Mouse (Mus musculus): ENCODE results near the gene Fam234b. TPM values are rescaled to one million over a fixed set of nuclear protein-coding genes. Genes with fewer than 3 reads are reported as not detected.

The Fam234b gene
- polyA plus RNA-seq, 1 experiment: 6.3 TPM

DNA sequence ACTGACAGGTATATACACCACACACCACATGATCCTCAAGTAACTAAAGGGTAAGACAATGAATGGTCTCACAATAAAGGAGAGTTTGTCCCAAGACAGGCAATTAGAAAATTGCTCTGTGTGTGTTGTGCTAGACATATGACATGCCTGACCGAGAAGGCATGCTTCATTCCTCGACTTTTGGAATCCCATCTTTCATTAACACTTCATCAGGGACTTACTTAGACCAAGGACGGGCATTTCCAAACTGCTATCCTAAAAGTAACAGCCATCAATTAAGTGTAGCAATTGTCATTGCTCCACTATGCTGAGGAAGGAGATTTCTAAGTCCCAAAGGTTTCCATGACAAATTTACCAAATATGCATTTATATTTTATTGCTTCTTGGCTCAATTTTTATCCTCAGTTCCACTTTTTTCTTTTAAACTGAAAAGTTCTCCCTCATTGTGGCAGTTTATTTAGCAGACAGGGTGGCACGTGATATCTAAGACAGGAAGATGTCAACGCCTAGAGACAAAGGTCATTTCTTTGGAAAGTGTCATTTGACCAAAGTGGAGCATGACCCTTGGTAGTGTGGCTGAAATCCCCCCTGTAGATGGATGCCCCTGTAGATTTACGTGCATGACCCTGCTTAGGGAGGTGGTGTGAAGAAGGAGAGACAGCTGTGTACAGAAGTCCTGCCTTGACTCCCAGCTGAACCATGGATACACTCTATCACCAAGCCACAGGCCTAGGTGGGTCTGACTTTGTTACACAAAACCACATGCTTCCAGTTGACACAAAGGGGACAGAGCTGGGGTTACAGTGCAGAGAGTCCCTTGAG, 78.9 kb downstream of the Fam234b start:
- H3K79me2 ChIP-seq (ENCODE audit: control insufficient read depth, insufficient read depth): no peaks in the 10 kb centered on the region
- TF ChIP-seq CEBPB (IDR thresholded peaks at IDR 0.05; ENCODE audit: insufficient read depth, poor library complexity, severe bottlenecking) (no peak), USF1 (IDR thresholded peaks at IDR 0.05; ENCODE audit: low read depth) (no peak), TCF3 (IDR thresholded peaks at IDR 0.05; ENCODE audit: insufficient read length, low read depth) (no peak), MAX (IDR thresholded peaks at IDR 0.05; ENCODE audit: low read depth) (no peak), MYOG (IDR thresholded peaks at IDR 0.05; ENCODE audit: control insufficient read depth in 1 of 3, insufficient read depth in 1 of 3, insufficient read length in 2 of 3, low read depth in 2 of 3) (no peak), E2F4 (IDR thresholded peaks at IDR 0.05; ENCODE audit: insufficient read depth) (no peak), SRF (IDR thresholded peaks at IDR 0.05; ENCODE audit: control insufficient read depth, insufficient read length, low read depth) (no peak), POLR2A (IDR thresholded peaks at IDR 0.05; ENCODE audit: insufficient read length, low read depth) (no peak), TCF12 (IDR thresholded peaks at IDR 0.05; ENCODE audit: insufficient read depth, poor library complexity, severe bottlenecking) (no peak), POLR2AphosphoS2 (IDR thresholded peaks at IDR 0.05; ENCODE audit: insufficient read length, low read depth) (no peak), MYOD1 (IDR thresholded peaks at IDR 0.05; ENCODE audit: control insufficient read depth in 1 of 3, insufficient read length in 2 of 3, low read depth in 2 of 3) (no peak), REST (IDR thresholded peaks at IDR 0.05; ENCODE audit: insufficient read depth, insufficient read length) (no peak)
- H3K4me2 ChIP-seq (ENCODE audit: low read depth): no peak overlapping the region
- H3K27me3 ChIP-seq (ENCODE audit: control insufficient read depth, insufficient read depth, insufficient read length): no peaks in the 10 kb centered on the region
- no peak overlapping the region for H3K4me3 ChIP-seq
- H3ac ChIP-seq (ENCODE audit: control insufficient read depth, insufficient read length): no peak overlapping the region
- H3K36me3 ChIP-seq (ENCODE audit: control insufficient read depth, insufficient read depth): no peaks in the 10 kb centered on the region

DNA sequence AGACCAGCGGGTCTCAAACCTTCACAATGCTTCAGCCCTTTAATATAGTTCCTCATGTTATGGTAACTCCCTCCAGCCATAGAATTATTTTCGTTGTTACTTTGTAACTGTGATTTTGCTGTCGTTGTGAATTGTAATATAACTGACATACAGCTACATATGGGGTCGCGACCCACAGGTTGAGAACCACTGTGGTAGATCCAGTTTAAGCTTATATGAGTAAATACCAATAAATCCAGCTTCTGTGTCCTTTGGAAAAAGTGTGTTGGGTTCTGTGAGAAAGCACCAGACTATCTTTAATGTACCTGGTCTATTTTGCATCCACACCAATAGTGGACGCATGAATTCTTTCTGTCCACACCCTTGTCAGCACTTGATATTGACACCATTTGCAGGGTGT, 80.5 kb downstream of the Fam234b start:
- TF ChIP-seq REST (IDR thresholded peaks at IDR 0.05; ENCODE audit: insufficient read depth, insufficient read length) (no peak), TCF3 (IDR thresholded peaks at IDR 0.05; ENCODE audit: insufficient read length, low read depth) (no peak), USF1 (IDR thresholded peaks at IDR 0.05; ENCODE audit: low read depth) (no peak), MYOD1 (IDR thresholded peaks at IDR 0.05; ENCODE audit: control insufficient read depth in 1 of 3, insufficient read length in 2 of 3, low read depth in 2 of 3) (no peak), POLR2AphosphoS2 (IDR thresholded peaks at IDR 0.05; ENCODE audit: insufficient read length, low read depth) (no peak), CEBPB (IDR thresholded peaks at IDR 0.05; ENCODE audit: insufficient read depth, poor library complexity, severe bottlenecking) (no peak), MYOG (IDR thresholded peaks at IDR 0.05; ENCODE audit: control insufficient read depth in 1 of 3, insufficient read depth in 1 of 3, insufficient read length in 2 of 3, low read depth in 2 of 3) (no peak), MAX (IDR thresholded peaks at IDR 0.05; ENCODE audit: low read depth) (no peak)
- Histone ChIP-seq H3K36me3 (ENCODE audit: control insufficient read depth, insufficient read depth) (no peaks in the 10 kb centered on the region), H3K79me2 (ENCODE audit: control insufficient read depth, insufficient read depth) (no peaks in the 10 kb centered on the region), H3ac (ENCODE audit: control insufficient read depth, insufficient read length) (no peak overlapping the region), H3K4me3 (no peak overlapping the region), H3K27me3 (ENCODE audit: control insufficient read depth, insufficient read depth, insufficient read length) (no peaks in the 10 kb centered on the region), H3K4me2 (ENCODE audit: low read depth) (no peak overlapping the region)

DNA sequence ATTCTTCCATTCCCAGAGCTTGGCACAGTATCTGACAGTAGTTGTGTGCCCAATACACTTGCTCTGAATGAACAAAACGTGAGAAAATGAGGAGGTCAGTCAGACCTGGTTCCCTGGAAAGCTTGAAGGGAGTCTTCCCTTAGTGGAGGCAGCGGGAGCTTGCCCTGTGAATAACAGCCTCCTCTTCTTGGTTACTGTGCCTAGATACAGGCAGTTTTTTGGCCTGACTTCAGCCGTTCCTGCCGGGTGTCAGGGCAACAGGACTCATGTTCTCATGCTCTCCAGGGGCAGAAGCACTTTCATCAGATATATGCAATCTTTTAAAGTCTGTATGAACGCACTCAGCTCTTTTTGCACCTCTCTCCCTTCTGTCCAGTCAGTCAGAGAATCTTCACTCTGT, 81.5 kb downstream of the Fam234b start:
- Histone ChIP-seq H3ac (ENCODE audit: control insufficient read depth, insufficient read length) (no peak overlapping the region), H3K4me2 (ENCODE audit: low read depth) (no peak overlapping the region), H3K36me3 (ENCODE audit: control insufficient read depth, insufficient read depth) (no peaks in the 10 kb centered on the region), H3K79me2 (ENCODE audit: control insufficient read depth, insufficient read depth) (no peaks in the 10 kb centered on the region), H3K4me3 (no peak overlapping the region), H3K27me3 (ENCODE audit: control insufficient read depth, insufficient read depth, insufficient read length) (no peaks in the 10 kb centered on the region)
- TF ChIP-seq POLR2AphosphoS2 (IDR thresholded peaks at IDR 0.05; ENCODE audit: insufficient read length, low read depth): no peak
- no peak for TF ChIP-seq TCF3 (IDR thresholded peaks at IDR 0.05; ENCODE audit: insufficient read length, low read depth)
- TF ChIP-seq USF1 (IDR thresholded peaks at IDR 0.05; ENCODE audit: low read depth): no peak
- no peak for TF ChIP-seq MYOG (IDR thresholded peaks at IDR 0.05; ENCODE audit: control insufficient read depth in 1 of 3, insufficient read depth in 1 of 3, insufficient read length in 2 of 3, low read depth in 2 of 3)
- no peak for TF ChIP-seq POLR2A (IDR thresholded peaks at IDR 0.05; ENCODE audit: insufficient read length, low read depth)

DNA sequence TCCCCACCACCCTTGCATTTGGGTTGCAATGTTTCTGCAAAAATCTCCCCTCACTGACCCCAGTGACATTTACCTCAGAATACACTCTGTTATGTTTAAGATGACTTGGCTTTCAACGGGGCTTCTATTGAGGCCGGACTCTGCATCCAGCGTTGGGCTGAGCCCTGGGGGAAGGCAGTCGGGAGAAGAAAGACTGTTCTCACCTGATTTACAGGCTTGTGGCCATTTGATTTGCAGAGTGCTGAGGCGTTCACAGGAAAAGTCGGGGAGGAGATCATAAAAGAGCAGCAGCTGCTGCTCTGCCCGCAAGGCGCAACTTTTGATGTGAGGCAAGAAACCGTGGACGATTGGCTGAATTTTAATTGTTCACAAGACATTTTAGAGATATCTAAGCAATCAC, 82.1 kb downstream of the Fam234b start:
- Histone ChIP-seq H3ac (ENCODE audit: control insufficient read depth, insufficient read length) (no peak overlapping the region), H3K79me2 (ENCODE audit: control insufficient read depth, insufficient read depth) (no peaks in the 10 kb centered on the region), H3K4me3 (no peak overlapping the region), H3K36me3 (ENCODE audit: control insufficient read depth, insufficient read depth) (no peaks in the 10 kb centered on the region), H3K27me3 (ENCODE audit: control insufficient read depth, insufficient read depth, insufficient read length) (no peaks in the 10 kb centered on the region), H3K4me2 (ENCODE audit: low read depth) (no peak overlapping the region)
- no peak for TF ChIP-seq MYOG (IDR thresholded peaks at IDR 0.05; ENCODE audit: control insufficient read depth in 1 of 3, insufficient read depth in 1 of 3, insufficient read length in 2 of 3, low read depth in 2 of 3)
- no peak for TF ChIP-seq REST (IDR thresholded peaks at IDR 0.05; ENCODE audit: insufficient read depth, insufficient read length)
- no peak for TF ChIP-seq TCF12 (IDR thresholded peaks at IDR 0.05; ENCODE audit: insufficient read depth, poor library complexity, severe bottlenecking)
- TF ChIP-seq E2F4 (IDR thresholded peaks at IDR 0.05; ENCODE audit: insufficient read depth): no peak
- TF ChIP-seq TCF3 (IDR thresholded peaks at IDR 0.05; ENCODE audit: insufficient read length, low read depth): no peak
- TF ChIP-seq SRF (IDR thresholded peaks at IDR 0.05; ENCODE audit: control insufficient read depth, insufficient read length, low read depth): no peak
- TF ChIP-seq MAX (IDR thresholded peaks at IDR 0.05; ENCODE audit: low read depth): no peak

DNA sequence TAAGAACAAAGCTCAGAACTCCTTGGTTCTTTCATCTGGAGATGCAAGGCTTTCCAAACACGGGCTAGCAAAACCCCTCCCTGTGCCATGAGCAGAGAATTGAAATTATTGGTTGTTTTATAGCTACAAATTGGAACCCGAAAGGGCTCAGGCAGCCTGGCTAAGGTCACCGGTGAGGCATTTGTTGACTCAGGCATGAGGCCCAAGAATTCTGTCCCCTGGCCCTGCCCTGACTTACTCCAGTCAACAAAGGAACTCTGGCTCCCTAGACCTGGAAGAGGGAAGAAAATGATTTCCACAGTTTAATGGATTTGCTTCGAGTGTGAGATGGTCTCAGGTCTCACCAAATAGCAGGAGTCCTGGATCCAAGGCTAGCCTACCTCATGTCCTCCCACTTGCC, 94.6 kb downstream of the Fam234b start:
- Histone ChIP-seq H3K4me2 (ENCODE audit: low read depth) (peak overlapping the region; percentile 18), H3K4me3 (no peak overlapping the region), H3K27me3 (ENCODE audit: control insufficient read depth, insufficient read depth, insufficient read length) (no peaks in the 10 kb centered on the region), H3K36me3 (ENCODE audit: control insufficient read depth, insufficient read depth) (no peaks in the 10 kb centered on the region), H3ac (ENCODE audit: control insufficient read depth, insufficient read length) (no peak overlapping the region), H3K79me2 (ENCODE audit: control insufficient read depth, insufficient read depth) (no peaks in the 10 kb centered on the region)
- no peak for TF ChIP-seq E2F4 (IDR thresholded peaks at IDR 0.05; ENCODE audit: insufficient read depth)
- no peak for TF ChIP-seq MYOD1 (IDR thresholded peaks at IDR 0.05; ENCODE audit: control insufficient read depth in 1 of 3, insufficient read length in 2 of 3, low read depth in 2 of 3)
- TF ChIP-seq TCF12 (IDR thresholded peaks at IDR 0.05; ENCODE audit: insufficient read depth, poor library complexity, severe bottlenecking): no peak
- TF ChIP-seq REST (IDR thresholded peaks at IDR 0.05; ENCODE audit: insufficient read depth, insufficient read length): no peak
- TF ChIP-seq POLR2AphosphoS2 (IDR thresholded peaks at IDR 0.05; ENCODE audit: insufficient read length, low read depth): no peak
- no peak for TF ChIP-seq MYOG (IDR thresholded peaks at IDR 0.05; ENCODE audit: control insufficient read depth in 1 of 3, insufficient read depth in 1 of 3, insufficient read length in 2 of 3, low read depth in 2 of 3)
- no peak for TF ChIP-seq USF1 (IDR thresholded peaks at IDR 0.05; ENCODE audit: low read depth)
- TF ChIP-seq POLR2A (IDR thresholded peaks at IDR 0.05; ENCODE audit: insufficient read length, low read depth): no peak
- TF ChIP-seq CEBPB (IDR thresholded peaks at IDR 0.05; ENCODE audit: insufficient read depth, poor library complexity, severe bottlenecking): no peak
- no peak for TF ChIP-seq MAX (IDR thresholded peaks at IDR 0.05; ENCODE audit: low read depth)
- TF ChIP-seq SRF (IDR thresholded peaks at IDR 0.05; ENCODE audit: control insufficient read depth, insufficient read length, low read depth): no peak
- no peak for TF ChIP-seq TCF3 (IDR thresholded peaks at IDR 0.05; ENCODE audit: insufficient read length, low read depth)

Measured in myocyte (in vitro differentiated cells).